ENCODE assay signal across 10 mouse cellular contexts in genomic region chr9:111551461-111552190, GRCm38 (mm10).
DNase-seq lines count a peak whose midpoint lies in the region; ATAC-seq and TF ChIP-seq lines count a peak whose summit lies in the region.
"Had no signal": no experiment of that assay in that cellular context is flagged by ENCODE, and none has a peak within 500 bp of the region (broad histone marks: within the 10 kb centered on the region; RNA-seq: fewer than 3 reads in every experiment).

No protein-coding gene starts in this region.

- no peaks in the 10 kb centered on the region for H3K4me1 ChIP-seq in liver, embryonic 11.5 days (replicated peaks; ENCODE audit: control insufficient read depth, insufficient read depth, low read length)
- no peaks in the 10 kb centered on the region for H3K4me1 ChIP-seq in bone marrow, adult 2 months (ENCODE audit: control insufficient read depth, insufficient read depth, low read length)
- no peaks in the 10 kb centered on the region for H3K4me1 ChIP-seq in liver, postnatal 0 days (ENCODE audit: insufficient read depth)
- H3K4me1 ChIP-seq: liver, embryonic 15.5 days had no signal

- no peak overlapping the region for H3K4me3 ChIP-seq in liver, embryonic 11.5 days (ENCODE audit: low read depth, low read length)
- H3K4me3 ChIP-seq in bone marrow, adult 2 months (replicated peaks; ENCODE audit: control insufficient read depth, low read depth, low read length): no peak overlapping the region
- no peak overlapping the region for H3K4me3 ChIP-seq in liver, postnatal 0 days (ENCODE audit: low read depth, low read length)
- H3K4me3 ChIP-seq: liver, embryonic 15.5 days had no signal

- H3K27me3 ChIP-seq in liver, embryonic 11.5 days (replicated peaks; ENCODE audit: control insufficient read depth, insufficient read depth, low read length): no peaks in the 10 kb centered on the region
- H3K27me3 ChIP-seq in liver, postnatal 0 days (ENCODE audit: insufficient read depth, low read length): no peaks in the 10 kb centered on the region
- H3K27me3 ChIP-seq: liver, embryonic 15.5 days had no signal

- TF ChIP-seq POLR2A in bone marrow, adult 2 months (IDR thresholded peaks at IDR 0.05; ENCODE audit: borderline replicate concordance, control insufficient read depth, low read depth, low read length): no peak

- DNase-seq in cerebellum, adult 9-10 months: peak; percentile 7
- DNase-seq in cerebellum, adult 9-11 months: no peak
- DNase-seq in liver: peak; percentile 34
- DNase-seq in liver, embryonic 11.5 days (ENCODE audit: low spot score): no peak
- DNase-seq in liver, postnatal 0 days: peak; percentile 62
- DNase-seq in ovary, postnatal 10 days (ENCODE audit: low spot score): no peak
- DNase-seq in frontal cortex, postnatal 36 days (ENCODE audit: low spot score in 2 of 2): no peak

- TF ChIP-seq CTCF in bone marrow, adult 2 months (IDR thresholded peaks at IDR 0.05; ENCODE audit: control insufficient read depth, insufficient read depth, low read length): peak; percentile 84
- peak; percentile 90 for TF ChIP-seq CTCF in liver, postnatal 0 days (IDR thresholded peaks at IDR 0.05; ENCODE audit: low read depth)

- H3K9ac ChIP-seq in liver, embryonic 11.5 days (ENCODE audit: low read depth, low read length): no peak overlapping the region
- H3K9ac ChIP-seq in liver, postnatal 0 days (replicated peaks): no peak overlapping the region
- H3K9ac ChIP-seq: liver, embryonic 15.5 days had no signal

- H3K27ac ChIP-seq in liver, embryonic 11.5 days (ENCODE audit: low read depth, low read length): no peak overlapping the region
- no peak overlapping the region for H3K27ac ChIP-seq in bone marrow, adult 2 months (ENCODE audit: control insufficient read depth, insufficient read depth, low read depth, low read length, poor library complexity)
- no peak overlapping the region for H3K27ac ChIP-seq in liver, postnatal 0 days (ENCODE audit: low read depth)
- H3K27ac ChIP-seq: liver, embryonic 15.5 days had no signal

- no peak overlapping the region for H3K4me2 ChIP-seq in liver, embryonic 11.5 days
- H3K4me2 ChIP-seq in liver, postnatal 0 days (ENCODE audit: low read depth, low read length): no peak overlapping the region
- H3K4me2 ChIP-seq: liver, embryonic 15.5 days had no signal

- TF ChIP-seq EP300 in liver, postnatal 0 days (IDR thresholded peaks at IDR 0.05; ENCODE audit: low read depth): no peak

- no peaks in the 10 kb centered on the region for H3K9me3 ChIP-seq in liver, embryonic 11.5 days (ENCODE audit: control insufficient read depth, low read length)
- no peaks in the 10 kb centered on the region for H3K9me3 ChIP-seq in liver, postnatal 0 days (ENCODE audit: low read length)
- H3K9me3 ChIP-seq: liver, embryonic 15.5 days had no signal

- no peak for ATAC-seq in liver, embryonic 11.5 days (replicated peaks; ENCODE audit: low FRiP score)
- no peak for ATAC-seq in liver, postnatal 0 days

- H3K36me3 ChIP-seq in liver, embryonic 11.5 days (ENCODE audit: control insufficient read depth, insufficient read depth, low read length): no peaks in the 10 kb centered on the region
- H3K36me3 ChIP-seq in liver, postnatal 0 days (replicated peaks; ENCODE audit: insufficient read depth, low read length): no peaks in the 10 kb centered on the region
- H3K36me3 ChIP-seq: G1E; liver, embryonic 15.5 days had no signal

- WGBS in liver, embryonic 11.5 days: 54% methylated on average over 15 of the region's 15 CpGs
- WGBS in bone marrow, adult 2 months: 51% methylated on average over 15 of the region's 15 CpGs
- WGBS in liver, postnatal 0 days (ENCODE audit: insufficient replicate concordance): 54% methylated on average over 15 of the region's 15 CpGs

Comparison
In these comparisons a context has a peak if more than half of its experiments do, and no peak if none do; other contexts are left out.
1. DNase-seq: peak in cerebellum, adult 9-10 months (single experiment), liver (single experiment) and liver, postnatal 0 days (single experiment); none in cerebellum, adult 9-11 months (single experiment), liver, embryonic 11.5 days (single experiment), ovary, postnatal 10 days (single experiment) and frontal cortex, postnatal 36 days (0 of 2).